Mouse (Mus musculus) heart, embryonic 16.5 days (tissue): ENCODE results near the gene Kcmf1. TPM values are rescaled to one million over a fixed set of nuclear protein-coding genes. Genes with fewer than 3 reads are reported as not detected.

Experiments
- ATAC-seq: fragments of 200-750 bp; cut with Nextera tagmentation; replicated peaks from 2 replicates; pipeline ENCODE4 v1.8.0; 2017; ENCODE audit warnings: moderate number of reproducible peaks; ENCODE audit not compliant: insufficient read depth, low FRiP score; ENCODE audit errors: extremely low read depth
- H3K27ac ChIP-seq: fragments of 300-500 bp; sonication (generic); 2 replicates; pipeline ENCODE4 v1.5.1; 2014; ENCODE audit warnings: mild to moderate bottlenecking, low read length, control low read depth, moderate library complexity
- H3K27me3 ChIP-seq: fragments of 300-500 bp; sonication (generic); 2 replicates; pipeline ENCODE4 v1.6.1; 2014; ENCODE audit warnings: low read length, mixed read lengths; ENCODE audit not compliant: control insufficient read depth, insufficient read depth
- H3K36me3 ChIP-seq: fragments of 300-500 bp; sonication (generic); 2 replicates; pipeline ENCODE4 v1.6.1; 2014; ENCODE audit not compliant: control insufficient read depth, insufficient read depth
- H3K4me1 ChIP-seq: fragments of 300-500 bp; sonication (generic); 2 replicates; pipeline ENCODE4 v1.6.1; 2014; ENCODE audit warnings: low read length, mixed read lengths; ENCODE audit not compliant: control insufficient read depth, insufficient read depth
- H3K4me2 ChIP-seq: fragments of 300-500 bp; sonication (generic); 2 replicates; pipeline ENCODE4 v1.6.1; 2014; ENCODE audit warnings: low read depth, mild to moderate bottlenecking, control low read depth, low read length
- H3K4me3 ChIP-seq: fragments of 300-500 bp; sonication (generic); 2 replicates; pipeline ENCODE4 v1.5.1; 2014; ENCODE audit warnings: mild to moderate bottlenecking, control low read depth, low read length
- H3K9ac ChIP-seq: fragments of 300-500 bp; sonication (generic); 2 replicates; pipeline ENCODE4 v1.6.1; 2014; ENCODE audit warnings: low read length, control low read depth
- H3K9me3 ChIP-seq: fragments of 300-500 bp; sonication (generic); replicated peaks from 2 replicates; pipeline ENCODE4 v1.6.1; 2016; ENCODE audit warnings: low read length; ENCODE audit not compliant: control insufficient read depth
- WGBS: fragments of 180-500 bp; shearing (Covaris S2); extraction: QIAGEN DNeasy Blood & Tissue Kit; methylation state at CpG from one replicate; pipeline ENCODE4 v1.1.7; 2014; 5-methylcytosine and 5-hydroxymethylcytosine counted together
- polyA plus RNA-seq: library from polyadenylated mRNA; unstranded; fragments of >200 nt; fragmentation: Nextera tagmentation; extraction: Ambion mirVana; gene quantifications from 2 replicates; pipeline ENCODE4 v1.2.1, GENCODE M21; 2015

The Kcmf1 gene
- polyA plus RNA-seq, 1 experiment from 2014 or later, result 28.1 TPM

DNA sequence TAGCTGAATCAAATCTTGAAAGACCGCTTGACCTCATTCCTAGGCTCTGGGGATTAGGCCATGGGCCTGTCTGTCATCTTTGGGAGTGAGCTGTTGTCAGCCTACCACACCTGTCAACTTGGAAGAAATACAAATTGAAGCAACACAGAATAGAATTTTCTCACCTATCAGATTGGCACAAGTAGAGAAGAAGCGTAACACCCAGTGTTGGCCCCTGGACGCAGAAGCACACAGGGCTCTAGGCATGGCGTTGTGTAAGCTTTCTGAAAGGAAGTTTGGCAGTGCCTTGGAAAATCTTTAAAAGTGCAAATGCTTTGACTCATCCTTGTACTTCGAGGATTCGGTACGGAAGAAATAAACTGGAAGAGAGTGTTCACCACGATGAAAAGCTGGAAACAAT is 107.1 kb downstream of the Kcmf1 start:
- H3K4me3 ChIP-seq, result no peak overlapping the region
- H3K27me3 ChIP-seq, result no peaks in the 10 kb centered on the region
- WGBS, result 92% methylated on average over 8 of the region's 8 CpGs
- H3K9me3 ChIP-seq, result no peaks in the 10 kb centered on the region
- no peak overlapping the region for H3K4me2 ChIP-seq
- peaks cover 8% of the 10 kb centered on the region for H3K4me1 ChIP-seq
- no peak for ATAC-seq
- no peaks in the 10 kb centered on the region for H3K36me3 ChIP-seq
- no peak overlapping the region for H3K27ac ChIP-seq
- H3K9ac ChIP-seq, result no peak overlapping the region

Other genes starting within 250 kb of the Kcmf1 start
- 13.6 and 14.0 TPM in 2 replicates for gene Tcf7l1, start 110.7 kb downstream of the Kcmf1 start, polyA plus RNA-seq
- gene Tmsb10, start 58.8 kb upstream of the Kcmf1 start, polyA plus RNA-seq, result 963 and 998 TPM in 2 replicates